Mouse (Mus musculus): ENCODE results near the gene Mup6. TPM values are rescaled to one million over a fixed set of nuclear protein-coding genes. Genes with fewer than 3 reads are reported as not detected.
"Not testable (repeated sequence)": the region's sequence is repeated elsewhere in the genome, so short reads cannot be mapped to it uniquely, and the experiment has no call there.

Mup6 gene
- polyA plus RNA-seq, 1 experiment from 2014 or later, result not detected

DNA sequence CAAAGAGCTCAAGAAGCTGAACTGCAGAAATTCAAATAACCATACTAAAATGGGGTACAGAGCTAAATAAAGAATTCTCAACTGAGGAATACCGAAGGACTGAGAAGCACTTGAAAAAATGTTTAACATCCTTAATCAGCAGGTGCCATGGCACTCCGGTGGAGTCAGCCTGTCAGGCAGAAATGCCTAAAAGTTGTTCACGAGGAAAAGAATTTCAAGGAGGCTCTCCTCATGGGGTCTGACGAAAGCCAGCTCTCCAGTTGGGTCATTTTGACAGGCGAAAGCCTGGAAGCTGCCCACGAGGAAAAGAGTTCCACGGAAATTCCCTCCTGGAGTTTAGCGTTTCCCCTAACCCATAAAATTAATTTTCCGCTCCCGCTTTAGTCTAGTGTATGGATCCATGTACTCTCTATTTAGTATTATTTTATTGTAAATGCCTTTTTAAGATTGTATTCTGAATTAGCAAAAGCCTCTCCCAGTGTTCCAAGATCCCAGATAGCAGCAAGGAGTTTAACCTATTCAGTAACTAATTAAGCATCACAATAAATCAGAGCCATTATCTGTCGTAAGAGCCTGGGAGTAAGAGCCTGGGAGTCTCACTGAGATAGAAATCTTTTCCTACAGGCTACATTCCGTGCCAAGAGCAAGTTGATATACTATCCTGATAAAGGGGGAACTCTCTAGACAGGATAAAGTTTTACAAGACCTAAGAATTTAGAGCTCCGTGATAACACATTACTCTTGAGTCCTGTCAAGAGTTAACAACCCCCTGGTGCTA lies 65.4 kb downstream of the Mup6 start:
- H3K27me3 ChIP-seq (ENCODE audit: low read depth, poor library complexity, severe bottlenecking); H3K4me1 ChIP-seq; H3K36me3 ChIP-seq; H3K4me3 ChIP-seq; H3K27ac ChIP-seq (replicated peaks); H3K9me3 ChIP-seq (replicated peaks); DNase-seq (ENCODE audit: low spot score): not testable (repeated sequence)
- WGBS, result 86% methylated on average over 13 of the region's 13 CpGs

Other genes with a start within 250 kb of the Mup6 start
- 107 and 110 TPM in 2 replicates for gene Inip, start 162.7 kb upstream of the Mup6 start, polyA plus RNA-seq (2016; fragmentation: Nextera tagmentation; extraction: Ambion mirVana)
- 8.8 and 9.5 TPM in 2 replicates for gene Snx30, start 158.5 kb upstream of the Mup6 start, polyA plus RNA-seq (2016; fragmentation: Nextera tagmentation; extraction: Ambion mirVana)
- gene Slc46a2, start 49.2 kb upstream of the Mup6 start, polyA plus RNA-seq (2016; fragmentation: Nextera tagmentation; extraction: Ambion mirVana), result not detected in 2 replicates
- gene Mup4, start 3.6 kb upstream of the Mup6 start, polyA plus RNA-seq (2016; fragmentation: Nextera tagmentation; extraction: Ambion mirVana), result not detected in 2 replicates
- gene Mup7, start 106.2 kb downstream of the Mup6 start, polyA plus RNA-seq (2016; fragmentation: Nextera tagmentation; extraction: Ambion mirVana), result not detected in 2 replicates
- not detected in 2 replicates for gene Mup2, start 190.0 kb downstream of the Mup6 start, polyA plus RNA-seq (2016; fragmentation: Nextera tagmentation; extraction: Ambion mirVana)